23 mouse cellular contexts compared by ENCODE assay signal in genomic region chr17:70316327-70316726, GRCm38 (mm10).
A peak's percentile ranks its signal among the peaks of the same experiment; 100 is the strongest.
DNase-seq lines count a peak whose midpoint lies in the region; ATAC-seq and TF ChIP-seq lines count a peak whose summit lies in the region.
"Had no signal": no experiment of that assay in that cellular context is flagged by ENCODE, and none has a peak within 500 bp of the region (broad histone marks: within the 10 kb centered on the region; RNA-seq: fewer than 3 reads in every experiment).

No protein-coding gene starts in this region.

- H3K27ac ChIP-seq in left cerebral cortex, adult 2 months: peak overlapping the region; percentile 80
- H3K27ac ChIP-seq: embryonic facial prominence, embryonic 10.5 days; embryonic facial prominence, embryonic 12.5 days; forebrain, embryonic 13.5 days; forebrain, embryonic 15.5 days had no signal

- no peak for DNase-seq in frontal cortex, postnatal 14 days (ENCODE audit: low spot score in 2 of 2)
- no peak for DNase-seq in left cerebral cortex, adult 2 months (ENCODE audit: extremely low spot score in 1 of 2, low spot score in 2 of 2)
- no peak for DNase-seq in left cerebral cortex, adult 18-20 months (ENCODE audit: low spot score in 2 of 2)
- DNase-seq: adrenal gland, adult 8-10 months; adrenal gland, postnatal 14 days; adrenal gland, postnatal 36 days; B cell, adult 2 months; cerebellum, adult 11 months; cerebellum, adult 18-20 months; cerebellum, adult 8-10 months; cerebellum, adult 9-11 months; cerebellum, postnatal 14 days; cerebellum, postnatal 36 days; forebrain, postnatal 0 days had no signal

- intact Hi-C loops in left cerebral cortex, adult 2 months (cut with DNase I): no loop called here

- TF ChIP-seq CTCF in left cerebral cortex, adult 2 months (IDR thresholded peaks at IDR 0.05): no peak

- peak; percentile 77 for ATAC-seq in frontal cortex, adult (ENCODE audit: low TSS enrichment)
- no peak for ATAC-seq in monocyte, adult 5-6 weeks (replicated peaks; ENCODE audit: insufficient number of reproducible peaks, low FRiP score, low TSS enrichment, poor library complexity, severe bottlenecking)
- ATAC-seq: activated CD4-positive, CD25-positive, alpha-beta regulatory T cell, adult 4 months; CD4-positive, CD25-positive, alpha-beta regulatory T cell, adult 4 months; forebrain, embryonic 13.5 days; forebrain, embryonic 15.5 days; forebrain, postnatal 0 days; Patski had no signal

- no peak overlapping the region for H3K4me3 ChIP-seq in left cerebral cortex, adult 2 months
- H3K4me3 ChIP-seq: embryonic facial prominence, embryonic 10.5 days; embryonic facial prominence, embryonic 12.5 days; forebrain, embryonic 13.5 days; forebrain, embryonic 15.5 days had no signal
